Mouse (Mus musculus) cortical plate, adult 2 months (tissue): ENCODE data around the gene Crtam.

ENCODE experiments used
- CTCF ChIP-seq: fragments of 200-500 bp; IDR thresholded peaks from 2 replicates; pipeline ENCODE4 v1.5.1; 2011; ENCODE audit warnings: mild to moderate bottlenecking, control low read depth, low read length; ENCODE audit not compliant: insufficient read depth; ENCODE audit errors: extremely low read depth
- POLR2A ChIP-seq: fragments of 200-500 bp; IDR thresholded peaks from 2 replicates; pipeline ENCODE4 v1.6.1; 2011; ENCODE audit warnings: mild to moderate bottlenecking, low read length, control low read depth; ENCODE audit not compliant: insufficient read depth; ENCODE audit errors: extremely low read depth

- TF ChIP-seq CTCF: peak; percentile 58
- TF ChIP-seq POLR2A: no peak
Observed at GRCm38 (mm10) chr9:40937425-40937824, 67.0 kb downstream of the Crtam start.
